Mouse (Mus musculus): Measurements from ENCODE around the gene Gm7029.
"Not testable (repeated sequence)": the region's sequence is repeated elsewhere in the genome, so short reads cannot be mapped to it uniquely, and the experiment has no call there.

The Gm7029 gene

GRCm38 (mm10) chr17:33873537-33873936, at the start of gene Gm7029:
Gene Gm7029, plus strand, starts transcription at chr17:33873837.
- DNase-seq (ENCODE audit: low spot score) = not testable (repeated sequence)

DNA sequence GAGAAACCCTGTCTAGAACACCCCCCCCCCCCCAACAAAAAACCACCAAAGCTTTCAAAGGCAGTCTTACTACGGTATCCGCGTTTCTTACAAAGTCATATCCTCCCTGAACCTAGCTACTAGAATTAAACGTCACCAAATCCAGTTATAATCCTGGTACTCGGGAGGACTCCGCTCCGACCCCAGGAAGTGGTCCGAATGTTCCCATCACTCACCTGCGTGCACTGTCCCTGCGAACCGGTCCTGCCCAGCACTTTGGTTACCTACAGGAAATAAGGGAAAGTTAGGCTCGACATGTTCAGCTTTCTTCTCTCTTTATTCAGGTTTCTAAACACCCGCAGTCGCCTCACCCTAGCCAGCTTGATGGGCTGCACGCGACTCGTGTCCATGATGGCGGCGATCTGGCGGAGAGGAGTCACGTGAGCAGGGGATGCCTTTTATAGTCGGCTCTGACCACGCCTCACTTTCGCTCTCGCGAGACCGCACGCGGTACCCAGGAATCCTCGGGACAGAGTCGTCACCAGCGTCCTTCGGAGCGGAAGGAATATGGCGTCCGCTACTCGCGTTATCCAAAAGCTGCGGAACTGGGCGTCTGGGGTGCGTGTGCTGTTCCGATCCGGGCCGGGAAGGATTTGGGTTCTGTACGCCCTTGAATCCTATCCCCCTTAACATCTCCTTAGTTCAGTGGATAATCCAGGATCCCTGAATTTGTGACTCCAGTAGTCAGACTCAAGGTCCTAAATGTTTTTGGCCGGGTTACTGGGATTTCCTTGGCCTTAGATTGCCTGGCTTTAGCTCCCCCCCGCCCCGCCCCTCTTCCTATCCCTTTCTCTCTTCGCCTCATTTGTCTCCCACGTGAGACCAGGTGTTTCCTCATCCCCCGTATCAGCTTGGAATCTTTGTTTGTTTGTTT, 49.3 kb upstream of the Gm7029 start, which contains the start of the genes Rps28 and Ndufa7:
TSS of gene Rps28 (minus strand) at position 479 of the 913 bp plus-strand sequence.
TSS of gene Ndufa7 (plus strand) at position 489 of the 913 bp plus-strand sequence.
- DNase-seq (ENCODE audit: low spot score) = peak; percentile 98

DNA sequence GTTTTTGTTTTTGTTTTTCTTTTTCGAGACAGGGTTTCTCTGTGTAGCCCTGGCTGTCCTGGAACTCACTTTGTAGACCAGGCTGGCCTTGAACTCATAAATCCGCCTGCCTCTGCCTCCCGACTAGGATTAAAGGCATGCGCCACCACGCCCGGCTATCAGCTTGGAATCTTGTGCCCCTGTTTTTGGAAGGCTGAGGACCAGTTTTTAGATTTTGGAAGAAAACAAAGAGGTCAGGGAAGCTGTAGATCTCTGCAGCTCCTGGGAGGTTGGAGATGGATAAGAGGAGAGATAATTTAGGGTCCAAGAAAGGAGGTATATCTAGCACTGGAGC, 48.7 kb upstream of the Gm7029 start:
- DNase-seq (ENCODE audit: low spot score) = not testable (repeated sequence)

DNA sequence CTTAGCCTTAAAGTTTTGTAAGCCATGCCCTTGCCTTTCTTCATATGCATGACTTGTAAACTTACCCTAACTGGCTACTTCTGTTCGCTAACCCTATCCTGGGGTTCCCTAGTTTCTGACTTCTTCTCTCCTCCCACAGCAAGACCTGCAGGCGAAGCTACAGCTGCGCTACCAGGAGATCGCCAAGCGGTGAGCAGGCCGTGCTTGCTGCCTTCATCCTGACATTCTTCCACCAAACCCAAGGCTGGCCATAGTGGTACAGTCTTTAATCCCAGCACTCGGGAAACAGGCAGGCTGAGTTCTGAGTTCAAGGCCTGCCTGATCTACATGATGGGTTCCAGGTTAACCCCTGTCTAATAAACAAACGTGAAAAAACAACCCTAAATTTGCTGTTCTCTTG, 48.2 kb upstream of the Gm7029 start:
- no peak for DNase-seq (ENCODE audit: low spot score)

DNA sequence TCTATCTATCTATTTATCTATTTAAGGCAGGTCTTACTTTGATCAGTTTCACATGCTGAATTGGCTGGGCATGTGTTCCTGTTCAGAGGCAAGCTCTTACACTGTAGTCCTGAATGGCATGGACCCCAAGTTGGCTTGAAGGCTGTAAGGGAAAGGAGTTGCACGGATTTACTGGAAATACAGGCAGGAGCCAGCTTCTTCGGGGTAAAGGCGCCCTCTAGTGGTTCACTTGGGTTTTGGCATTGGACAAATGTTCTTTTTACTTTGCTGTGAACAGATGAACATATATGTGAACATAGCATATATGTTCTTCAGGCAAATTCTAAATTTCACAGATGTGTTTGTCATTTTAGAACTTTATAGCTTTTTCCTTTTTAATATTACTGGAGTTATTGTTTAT, 46.8 kb upstream of the Gm7029 start:
- peak; percentile 87 for DNase-seq (ENCODE audit: low spot score)

- no peak for DNase-seq (ENCODE audit: low spot score)
Measured at GRCm38 (mm10) chr17:33828892-33829291, 44.7 kb upstream of the Gm7029 start.

DNA sequence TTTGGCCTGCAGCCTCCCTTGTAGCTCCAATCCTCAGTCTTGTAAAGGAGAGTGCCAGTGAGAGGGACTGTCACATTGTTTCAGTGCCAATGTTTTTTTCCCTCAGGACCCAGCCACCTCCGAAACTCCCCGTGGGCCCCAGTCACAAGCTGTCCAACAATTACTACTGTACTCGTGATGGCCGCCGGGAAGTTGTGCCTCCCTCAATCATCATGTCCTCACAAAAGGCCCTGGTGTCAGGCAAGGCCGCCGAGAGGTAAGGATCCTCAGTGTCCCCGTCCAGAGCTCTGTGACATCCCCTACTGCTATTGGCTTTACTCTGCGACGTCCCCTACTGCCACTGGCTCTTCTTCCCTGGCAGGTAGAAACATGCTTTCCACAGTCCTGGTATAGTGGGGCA, 44.1 kb upstream of the Gm7029 start:
- no peak for DNase-seq (ENCODE audit: low spot score)

DNA sequence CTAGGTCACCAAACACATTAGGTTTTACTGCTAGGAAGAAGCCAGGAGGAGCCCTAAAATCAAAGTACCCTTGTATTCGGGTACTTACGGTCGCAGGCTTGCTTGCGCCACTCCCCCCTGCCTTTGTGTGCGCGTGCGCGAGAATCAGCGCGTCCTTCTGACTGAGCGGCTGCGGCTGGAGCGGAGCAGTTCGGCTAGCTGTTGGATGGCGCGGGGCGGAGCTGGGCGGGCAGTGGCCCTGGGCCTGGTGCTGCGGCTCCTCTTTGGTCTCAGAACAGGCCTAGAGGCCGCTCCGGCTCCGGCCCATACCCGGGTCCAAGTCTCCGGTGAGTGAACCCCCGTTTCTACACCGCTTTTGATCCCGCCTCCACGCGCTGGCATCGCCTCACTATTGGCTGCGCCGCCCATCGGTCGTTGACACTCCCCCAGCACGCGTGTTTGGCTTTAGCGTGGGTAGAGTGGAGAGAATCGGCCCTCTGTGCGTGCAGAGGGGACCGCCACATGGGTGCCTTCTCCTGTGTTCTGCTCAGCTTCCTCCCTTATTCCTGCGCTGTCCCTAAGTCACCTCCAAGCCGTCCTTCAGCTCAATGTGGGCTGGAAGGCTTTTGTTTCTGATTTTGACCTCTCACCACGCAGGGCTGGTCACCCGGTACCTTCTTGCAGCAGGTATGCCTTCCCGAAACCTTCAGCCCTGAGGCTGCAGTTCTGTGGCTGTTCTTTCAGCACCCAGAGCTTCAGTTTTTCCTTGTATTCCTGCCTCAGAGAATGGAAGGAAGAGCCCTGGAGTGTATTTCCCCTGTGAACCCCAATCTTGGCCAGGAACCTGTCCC, 30.5 kb upstream of the Gm7029 start, which contains the start of gene Cd320:
TSS of gene Cd320 (plus strand) at position 126 of the 830 bp plus-strand sequence.
- peak; percentile 95 for DNase-seq (ENCODE audit: low spot score)

- no peak for DNase-seq (ENCODE audit: low spot score)
Measured at GRCm38 (mm10) chr17:33844196-33844595, 29.4 kb upstream of the Gm7029 start.

DNA sequence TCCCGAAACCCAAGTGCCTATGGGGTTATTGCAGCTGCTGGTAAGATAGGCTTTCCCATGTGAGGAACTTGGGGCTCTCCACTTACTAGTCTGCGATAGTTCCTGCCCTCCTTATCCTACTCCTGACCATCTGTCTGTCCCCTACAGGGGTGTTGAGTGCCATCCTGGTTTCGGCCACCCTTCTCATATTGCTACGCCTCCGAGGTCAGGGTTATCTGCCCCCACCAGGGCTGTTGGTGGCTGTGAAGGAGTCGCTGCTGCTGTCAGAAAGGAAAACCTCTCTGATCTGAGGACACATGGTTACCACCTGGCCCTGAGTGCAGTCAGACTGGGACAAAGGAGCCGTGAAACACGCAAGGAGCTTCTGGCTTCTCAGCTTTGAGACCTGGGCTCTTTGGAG, 25.5 kb upstream of the Gm7029 start:
- DNase-seq (ENCODE audit: low spot score) = no peak

- no peak for DNase-seq (ENCODE audit: low spot score)
Measured at GRCm38 (mm10) chr17:33851331-33851730, 22.3 kb upstream of the Gm7029 start.

- no peak for DNase-seq (ENCODE audit: low spot score)
Measured at GRCm38 (mm10) chr17:33857816-33858215, 15.8 kb upstream of the Gm7029 start.

- peak; percentile 68 for DNase-seq (ENCODE audit: low spot score)
Measured at GRCm38 (mm10) chr17:33865330-33866030, 8.2 kb upstream of the Gm7029 start.

GRCm38 (mm10) chr17:33874411-33874810, 774 bp downstream of the Gm7029 start:
- no peak for DNase-seq (ENCODE audit: low spot score)

- peak; percentile 42 for DNase-seq (ENCODE audit: low spot score)
Measured at GRCm38 (mm10) chr17:33875797-33876196, 2.2 kb downstream of the Gm7029 start.

GRCm38 (mm10) chr17:33884320-33884719, 10.7 kb downstream of the Gm7029 start:
- DNase-seq (ENCODE audit: low spot score) = not testable (repeated sequence)

DNA sequence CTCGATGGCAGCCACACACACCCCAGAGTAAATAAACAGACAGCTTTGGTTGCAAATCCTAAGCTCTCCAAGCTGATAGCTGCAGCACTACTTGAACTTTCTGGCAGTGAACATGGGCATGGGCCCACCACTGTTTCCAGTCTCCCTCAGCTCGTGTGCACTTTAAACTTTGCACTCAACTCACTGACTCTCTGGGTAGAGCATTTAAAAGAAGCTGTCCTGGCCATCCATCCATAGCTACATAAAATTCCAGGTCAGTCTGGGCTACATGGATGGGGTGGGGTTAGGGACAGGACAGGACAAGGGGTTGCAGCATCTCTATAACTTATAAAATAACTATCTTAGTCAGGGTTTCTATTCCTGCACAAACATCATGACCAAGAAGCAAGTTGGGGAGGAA, 14.2 kb downstream of the Gm7029 start:
- DNase-seq (ENCODE audit: low spot score) = not testable (repeated sequence)

DNA sequence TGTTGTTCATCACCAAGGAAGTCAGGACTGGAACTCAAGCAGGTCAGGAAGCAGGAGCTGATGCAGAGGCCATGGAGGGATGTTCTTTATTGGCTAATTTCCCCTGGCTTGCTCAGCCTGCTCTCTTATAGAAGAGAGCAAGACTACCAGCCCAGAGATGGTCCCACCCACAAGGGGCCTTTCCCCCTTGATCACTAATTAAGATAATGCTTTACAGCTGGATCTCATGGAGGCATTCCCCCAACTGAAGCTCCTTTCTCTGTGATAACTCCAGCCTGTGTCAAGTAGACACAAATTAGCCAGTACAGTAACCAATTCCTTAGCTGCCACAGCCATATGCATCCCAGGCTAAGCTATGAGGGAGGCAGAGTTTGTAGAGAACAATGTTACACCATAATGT, 14.6 kb downstream of the Gm7029 start:
- DNase-seq (ENCODE audit: low spot score) = not testable (repeated sequence)

DNA sequence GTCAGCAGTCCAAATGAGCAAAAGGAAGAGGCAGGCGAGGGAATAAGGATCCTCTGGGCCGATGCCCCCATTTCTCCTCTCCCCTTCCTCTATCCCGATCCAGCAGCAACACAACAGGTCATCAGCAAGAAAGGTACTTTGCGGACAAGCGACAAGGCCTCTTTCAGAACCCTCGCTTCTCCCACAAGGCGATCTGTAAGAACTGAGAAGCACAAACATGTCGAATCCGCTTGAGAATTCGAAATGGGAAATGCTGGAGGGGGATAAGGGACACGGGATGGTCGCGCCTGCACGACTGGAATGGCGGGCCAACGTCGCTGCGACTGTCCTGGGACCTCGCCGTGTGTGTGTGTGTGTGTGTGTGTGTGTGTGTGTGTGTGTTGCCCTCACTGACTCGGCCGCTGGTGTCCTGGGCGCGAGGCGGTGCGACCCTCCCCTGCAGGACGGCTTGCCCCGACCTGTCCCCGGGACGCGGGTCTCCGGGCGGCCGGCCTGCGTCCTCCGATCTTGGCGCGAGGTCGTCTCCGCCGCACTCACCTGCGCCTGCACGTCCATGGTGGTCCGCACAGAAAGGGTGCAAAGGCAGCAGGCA, 16.4 kb downstream of the Gm7029 start:
- DNase-seq (ENCODE audit: low spot score) = peak; percentile 31

GRCm38 (mm10) chr17:33890533-33891059, 17.0 kb downstream of the Gm7029 start, which contains the start of gene Kifc1:
Gene Kifc1, minus strand, starts transcription at chr17:33890661.
- DNase-seq (ENCODE audit: low spot score) = peak; percentile 100

DNA sequence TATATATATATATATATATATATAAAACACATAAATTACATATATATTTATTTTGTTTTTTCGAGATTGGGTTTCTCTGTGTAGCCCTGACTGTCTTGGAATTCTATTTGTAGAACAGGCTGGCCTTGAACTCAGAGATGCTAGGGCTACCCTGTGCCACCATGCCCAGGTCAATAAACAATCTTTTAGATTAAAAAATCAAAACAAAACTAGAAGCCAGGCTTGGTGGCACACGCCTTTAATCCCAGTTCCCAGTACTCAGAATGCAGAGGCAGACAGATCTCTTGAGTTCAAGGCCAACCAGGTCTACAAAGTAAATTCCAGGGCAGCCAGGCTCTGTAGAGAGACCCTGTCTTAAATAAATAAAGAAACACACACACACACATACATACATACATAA, 17.7 kb downstream of the Gm7029 start:
- no peak for DNase-seq (ENCODE audit: low spot score)
